Mouse (Mus musculus) testis, adult 2 months (tissue): ENCODE measurements at regions not wholly inside any gene's neighbourhood (a gene's known extent, or its start where the extent isn't known, plus 50 kb on each side); places are given as distances from the start of the nearest gene placed in this dataset.

Experiments used
- H3K27ac ChIP-seq: fragments of 200-500 bp; 2 replicates; pipeline ENCODE4 v1.5.1; 2012; ENCODE audit warnings: low read depth, low read length; ENCODE audit not compliant: control insufficient read depth, insufficient read depth
- H3K27me3 ChIP-seq: fragments of 200-500 bp; 2 replicates; pipeline ENCODE4 v1.6.1; 2012; ENCODE audit warnings: mild to moderate bottlenecking, low read length, moderate library complexity; ENCODE audit not compliant: control insufficient read depth, insufficient read depth
- H3K36me3 ChIP-seq: fragments of 200-500 bp; 2 replicates; pipeline ENCODE4 v1.6.1; 2012; ENCODE audit warnings: mild to moderate bottlenecking, low read length; ENCODE audit not compliant: control insufficient read depth, insufficient read depth
- H3K4me1 ChIP-seq: fragments of 200-500 bp; 2 replicates; pipeline ENCODE4 v1.6.1; 2012; ENCODE audit warnings: low read length; ENCODE audit not compliant: control insufficient read depth, insufficient read depth
- H3K4me3 ChIP-seq: fragments of 200-500 bp; 2 replicates; pipeline ENCODE4 v1.5.1; 2012; ENCODE audit warnings: low read depth, mild to moderate bottlenecking, low read length, moderate library complexity, mixed read lengths; ENCODE audit not compliant: control insufficient read depth
- CTCF ChIP-seq: fragments of 200-500 bp; IDR thresholded peaks from 2 replicates; pipeline ENCODE4 v1.5.1; 2012; ENCODE audit warnings: low read depth, mild to moderate bottlenecking, inconsistent platforms, low read length, moderate library complexity; ENCODE audit not compliant: control insufficient read depth, insufficient read depth, insufficient replicate concordance
- POLR2A ChIP-seq: fragments of 200-500 bp; IDR thresholded peaks from 2 replicates; pipeline ENCODE4 v1.6.1; 2012; ENCODE audit warnings: low read depth, mild to moderate bottlenecking, inconsistent platforms, low read length, moderate library complexity; ENCODE audit not compliant: control insufficient read depth

DNA sequence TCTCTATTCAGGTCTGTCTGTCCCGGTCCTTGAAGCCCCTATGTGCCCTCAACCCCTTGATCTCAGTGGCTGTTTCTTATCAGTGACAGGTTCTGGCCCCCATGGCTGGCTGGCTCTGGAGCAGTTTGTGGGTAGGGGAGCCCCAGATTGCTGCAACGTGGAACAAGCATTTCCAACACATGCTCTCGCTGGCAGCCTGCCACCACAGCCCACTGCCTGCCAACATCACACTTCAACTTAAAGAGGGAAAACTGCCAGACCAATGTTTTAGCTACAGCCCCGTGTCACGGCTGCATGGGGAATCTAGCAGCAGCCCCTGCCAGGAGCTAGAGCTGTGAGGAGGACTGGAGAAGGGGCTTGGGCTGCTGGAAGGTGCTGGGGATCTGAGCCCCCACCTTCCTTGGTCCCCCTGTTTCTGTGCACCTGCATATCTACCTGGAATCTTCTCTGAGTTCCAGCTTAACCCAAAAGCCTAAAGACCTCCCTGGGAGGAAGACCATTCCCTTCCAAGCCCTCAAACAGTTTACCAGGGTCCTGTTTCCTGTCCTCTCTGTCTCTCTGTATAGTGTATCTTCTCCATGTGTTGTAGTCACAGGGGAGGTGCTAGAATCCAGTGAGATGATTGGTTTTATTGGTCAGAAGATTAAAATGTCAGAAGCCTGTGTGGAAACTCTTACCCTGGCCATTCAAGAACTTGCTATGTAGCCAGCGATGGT is 50.5 kb upstream of the Nek6 start:
- H3K27ac ChIP-seq, result no peak overlapping the region

More for the DNA sequence above, 50.5 kb upstream of the Nek6 start:
- no peak overlapping the region for H3K4me3 ChIP-seq
- no peaks in the 10 kb centered on the region for H3K36me3 ChIP-seq
- no peaks in the 10 kb centered on the region for H3K4me1 ChIP-seq
- no peak for TF ChIP-seq POLR2A
- TF ChIP-seq CTCF, result no peak
- no peaks in the 10 kb centered on the region for H3K27me3 ChIP-seq
